Mouse (Mus musculus): Measurements from ENCODE around the gene Gcsh. TPM values are rescaled to one million over a fixed set of nuclear protein-coding genes. Genes with fewer than 3 reads are reported as not detected.
A peak's percentile ranks its signal among the peaks of the same experiment; 100 is the strongest.

The Gcsh gene
- total and polyA plus RNA-seq, 2 experiments from 2014 or later, result 46.5 to 93.9 TPM

- Histone ChIP-seq H3K9me3 (ENCODE audit: low read length) (no peaks in the 10 kb centered on the region), H3K9ac (replicated peaks; ENCODE audit: low read length, poor library complexity, severe bottlenecking) (no peak overlapping the region), H3K4me3 (ENCODE audit: low read depth, low read length) (no peak overlapping the region), H3K27ac (ENCODE audit: low read depth, low read length) (no peak overlapping the region), H3K27me3 (ENCODE audit: insufficient read depth, low read length) (no peaks in the 10 kb centered on the region), H3K36me3 (ENCODE audit: insufficient read depth, low read length) (no peaks in the 10 kb centered on the region), H3K4me2 (ENCODE audit: low read depth, low read length, poor library complexity, severe bottlenecking) (no peak overlapping the region), H3K4me1 (ENCODE audit: insufficient read depth, low read length) (no peaks in the 10 kb centered on the region)
- TF ChIP-seq CTCF (IDR thresholded peaks at IDR 0.05), result no peak
- DNase-seq (ENCODE audit: low spot score) (no peak), ATAC-seq (ENCODE audit: low FRiP score) (no peak)
- WGBS, result 94% methylated on average over 10 of the region's 10 CpGs
Measured at GRCm38 (mm10) chr8:117028686-117029085, 35.3 kb upstream of the Gcsh start.

GRCm38 (mm10) chr8:117027601-117028000 lies 34.3 kb upstream of the Gcsh start:
- no peaks in the 10 kb centered on the region for H3K4me1 ChIP-seq (ENCODE audit: insufficient read depth, low read length)
- no peak for TF ChIP-seq CTCF (IDR thresholded peaks at IDR 0.05)
- no peak overlapping the region for H3K4me3 ChIP-seq (ENCODE audit: low read depth, low read length)
- H3K9me3 ChIP-seq (ENCODE audit: low read length), result no peaks in the 10 kb centered on the region
- DNase-seq (ENCODE audit: low spot score), result no peak
- H3K27ac ChIP-seq (ENCODE audit: low read depth, low read length), result no peak overlapping the region
- ATAC-seq (ENCODE audit: low FRiP score), result no peak
- H3K4me2 ChIP-seq (ENCODE audit: low read depth, low read length, poor library complexity, severe bottlenecking), result no peak overlapping the region
- no peaks in the 10 kb centered on the region for H3K36me3 ChIP-seq (ENCODE audit: insufficient read depth, low read length)
- WGBS, result 93% methylated on average over 5 of the region's 5 CpGs
- H3K9ac ChIP-seq (replicated peaks; ENCODE audit: low read length, poor library complexity, severe bottlenecking), result no peak overlapping the region
- no peaks in the 10 kb centered on the region for H3K27me3 ChIP-seq (ENCODE audit: insufficient read depth, low read length)

GRCm38 (mm10) chr8:117022297-117022993 lies 29.1 kb upstream of the Gcsh start:
- H3K4me3 ChIP-seq (ENCODE audit: low read depth, low read length), result no peak overlapping the region
- TF ChIP-seq CTCF (IDR thresholded peaks at IDR 0.05), result peak; percentile 53
- no peaks in the 10 kb centered on the region for H3K9me3 ChIP-seq (ENCODE audit: low read length)
- 76% methylated on average over 1 of the region's 1 CpGs for WGBS
- no peaks in the 10 kb centered on the region for H3K4me1 ChIP-seq (ENCODE audit: insufficient read depth, low read length)
- ATAC-seq (ENCODE audit: low FRiP score) (no peak), DNase-seq (ENCODE audit: low spot score) (peak; percentile 6)
- no peak overlapping the region for H3K9ac ChIP-seq (replicated peaks; ENCODE audit: low read length, poor library complexity, severe bottlenecking)
- H3K4me2 ChIP-seq (ENCODE audit: low read depth, low read length, poor library complexity, severe bottlenecking), result no peak overlapping the region
- H3K36me3 ChIP-seq (ENCODE audit: insufficient read depth, low read length), result no peaks in the 10 kb centered on the region
- H3K27me3 ChIP-seq (ENCODE audit: insufficient read depth, low read length), result no peaks in the 10 kb centered on the region
- H3K27ac ChIP-seq (ENCODE audit: low read depth, low read length), result no peak overlapping the region

GRCm38 (mm10) chr8:117019323-117020275 lies 26.3 kb upstream of the Gcsh start:
- ATAC-seq (ENCODE audit: low FRiP score) (no peak), DNase-seq (ENCODE audit: low spot score) (peak; percentile 21)

GRCm38 (mm10) chr8:117017896-117018295 lies 24.6 kb upstream of the Gcsh start:
- TF ChIP-seq CTCF (IDR thresholded peaks at IDR 0.05), result no peak
- DNase-seq (ENCODE audit: low spot score) (no peak), ATAC-seq (ENCODE audit: low FRiP score) (no peak)
- Histone ChIP-seq H3K9me3 (ENCODE audit: low read length) (no peaks in the 10 kb centered on the region), H3K4me1 (ENCODE audit: insufficient read depth, low read length) (no peaks in the 10 kb centered on the region), H3K4me3 (ENCODE audit: low read depth, low read length) (no peak overlapping the region), H3K27ac (ENCODE audit: low read depth, low read length) (no peak overlapping the region), H3K9ac (replicated peaks; ENCODE audit: low read length, poor library complexity, severe bottlenecking) (no peak overlapping the region), H3K4me2 (ENCODE audit: low read depth, low read length, poor library complexity, severe bottlenecking) (no peak overlapping the region), H3K27me3 (ENCODE audit: insufficient read depth, low read length) (no peaks in the 10 kb centered on the region), H3K36me3 (ENCODE audit: insufficient read depth, low read length) (no peaks in the 10 kb centered on the region)
- WGBS, result 96% methylated on average over 4 of the region's 4 CpGs

More at GRCm38 (mm10) chr8:117019323-117020275, 26.3 kb upstream of the Gcsh start:
- Histone ChIP-seq H3K4me3 (ENCODE audit: low read depth, low read length) (no peak overlapping the region), H3K27ac (ENCODE audit: low read depth, low read length) (peak overlapping the region; percentile 7; the same call in 1 of the 2 replicates), H3K4me1 (ENCODE audit: insufficient read depth, low read length) (no peaks in the 10 kb centered on the region), H3K9me3 (ENCODE audit: low read length) (no peaks in the 10 kb centered on the region), H3K36me3 (ENCODE audit: insufficient read depth, low read length) (no peaks in the 10 kb centered on the region), H3K4me2 (ENCODE audit: low read depth, low read length, poor library complexity, severe bottlenecking) (no peak overlapping the region), H3K27me3 (ENCODE audit: insufficient read depth, low read length) (no peaks in the 10 kb centered on the region), H3K9ac (replicated peaks; ENCODE audit: low read length, poor library complexity, severe bottlenecking) (no peak overlapping the region)
- TF ChIP-seq CTCF (IDR thresholded peaks at IDR 0.05), result no peak
- 81% methylated on average over 18 of the region's 18 CpGs for WGBS

GRCm38 (mm10) chr8:117017006-117017405 lies 23.7 kb upstream of the Gcsh start:
- H3K4me2 ChIP-seq (ENCODE audit: low read depth, low read length, poor library complexity, severe bottlenecking), result no peak overlapping the region
- no peaks in the 10 kb centered on the region for H3K4me1 ChIP-seq (ENCODE audit: insufficient read depth, low read length)
- DNase-seq (ENCODE audit: low spot score), result no peak
- no peaks in the 10 kb centered on the region for H3K36me3 ChIP-seq (ENCODE audit: insufficient read depth, low read length)
- no peak for ATAC-seq (ENCODE audit: low FRiP score)
- no peaks in the 10 kb centered on the region for H3K9me3 ChIP-seq (ENCODE audit: low read length)
- no peaks in the 10 kb centered on the region for H3K27me3 ChIP-seq (ENCODE audit: insufficient read depth, low read length)
- no peak for TF ChIP-seq CTCF (IDR thresholded peaks at IDR 0.05)
- no peak overlapping the region for H3K9ac ChIP-seq (replicated peaks; ENCODE audit: low read length, poor library complexity, severe bottlenecking)
- whole genome bisulfite sequencing, result 32% methylated on average over 8 of the region's 8 CpGs
- H3K27ac ChIP-seq (ENCODE audit: low read depth, low read length), result no peak overlapping the region
- no peak overlapping the region for H3K4me3 ChIP-seq (ENCODE audit: low read depth, low read length)
